Mouse (Mus musculus) C2C12 (cell line): ENCODE results near the gene 6030468B19Rik.

Experiments used
- CTCF ChIP-seq: IDR thresholded peaks from one replicate; pipeline ENCODE4 v1.5.1; 2011; ENCODE audit not compliant: control insufficient read depth, insufficient read depth, insufficient read length
- MAX ChIP-seq: IDR thresholded peaks from one replicate; pipeline ENCODE4 v1.6.1; 2011; ENCODE audit warnings: mild to moderate bottlenecking, control low read depth

DNA sequence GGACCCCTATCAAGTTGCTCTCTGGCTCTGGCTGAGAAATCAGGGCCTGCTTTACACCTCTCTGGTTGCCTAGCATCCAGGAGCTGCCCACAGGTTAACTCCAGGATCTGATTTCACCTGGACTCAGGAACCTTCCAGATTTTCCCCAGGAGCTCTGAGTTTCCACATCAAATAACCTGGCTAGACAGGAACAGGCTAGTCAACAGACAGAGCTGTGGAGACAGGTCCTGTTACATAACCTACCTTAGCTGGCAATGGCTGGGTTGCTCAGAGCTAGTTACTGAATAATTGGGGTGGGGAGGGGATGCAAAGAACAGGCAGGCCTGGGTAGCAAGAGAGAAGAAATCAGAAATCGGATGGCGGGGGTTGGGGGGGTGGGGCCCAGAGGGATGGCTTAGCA lies 47.5 kb downstream of the 6030468B19Rik start:
- TF ChIP-seq CTCF (no peak), MAX (no peak)
